Mouse (Mus musculus) left cerebral cortex, postnatal 4 days (tissue): ENCODE data around the gene Iqcn. TPM values are rescaled to one million over a fixed set of nuclear protein-coding genes. Genes with fewer than 3 reads are reported as not detected.

ENCODE experiments used
- DNase-seq: peaks from one replicate; pipeline ENCODE4 v3.0.0-alpha.2; 2022
- intact Hi-C: fragments of 180-260 bp; cut with DNase I; formaldehyde crosslinking; loops from one replicate; pipeline ENCODE4 v1.15.1; 2025
- total RNA-seq, 2 experiments: library from RNA; stranded (reverse); gene quantifications; 2 replicates each; pipeline ENCODE4 v1.2.3; 2021

Gene Iqcn
- under 1 TPM; 0.40 to 0.50 TPM for total RNA-seq

DNA sequence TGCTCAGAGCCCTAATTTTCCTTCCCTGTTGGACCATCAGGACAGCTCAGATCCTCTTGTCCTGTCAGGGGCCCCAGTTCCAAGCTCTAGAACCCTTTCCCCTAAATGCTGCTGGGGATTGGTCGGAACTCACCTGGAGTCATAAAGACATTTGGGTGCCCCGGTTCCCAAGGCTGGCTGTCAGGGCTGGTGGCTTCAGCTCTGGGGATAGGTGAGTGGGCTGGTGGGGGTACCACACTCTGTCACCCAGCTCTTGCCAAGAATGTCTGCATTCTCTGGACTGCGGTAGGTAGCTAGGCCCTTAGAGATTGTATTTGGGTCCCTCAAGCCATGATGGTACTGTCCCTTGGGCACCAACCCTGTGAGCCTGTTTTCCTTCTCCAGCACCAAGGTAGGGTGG is at the start of gene Iqcn:
Iqcn (plus strand) TSS at position 171 of the 400 bp plus-strand sequence.
- intact Hi-C loops: no loop called here
- DNase-seq: no peak

DNA sequence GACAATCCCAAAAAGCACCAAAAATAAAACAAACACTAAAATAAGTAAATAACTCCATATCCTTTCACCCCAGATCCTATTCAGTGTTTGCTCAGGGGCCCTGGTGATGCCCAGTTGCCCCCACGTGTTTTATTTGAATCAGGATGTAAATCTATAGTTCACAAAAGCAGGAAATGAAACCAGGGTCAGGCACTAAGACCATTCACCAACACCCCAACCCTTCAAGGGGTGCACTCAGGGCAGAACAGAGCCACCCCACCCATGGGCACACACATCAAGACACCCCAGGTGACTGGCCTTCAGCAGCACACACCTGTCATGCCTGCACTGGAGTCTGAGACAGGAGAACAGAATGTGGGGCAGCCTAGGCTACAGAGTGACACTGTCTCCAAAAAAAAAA is 49.1 kb upstream of the Iqcn start:
- intact Hi-C loops: no loop called here

DNA sequence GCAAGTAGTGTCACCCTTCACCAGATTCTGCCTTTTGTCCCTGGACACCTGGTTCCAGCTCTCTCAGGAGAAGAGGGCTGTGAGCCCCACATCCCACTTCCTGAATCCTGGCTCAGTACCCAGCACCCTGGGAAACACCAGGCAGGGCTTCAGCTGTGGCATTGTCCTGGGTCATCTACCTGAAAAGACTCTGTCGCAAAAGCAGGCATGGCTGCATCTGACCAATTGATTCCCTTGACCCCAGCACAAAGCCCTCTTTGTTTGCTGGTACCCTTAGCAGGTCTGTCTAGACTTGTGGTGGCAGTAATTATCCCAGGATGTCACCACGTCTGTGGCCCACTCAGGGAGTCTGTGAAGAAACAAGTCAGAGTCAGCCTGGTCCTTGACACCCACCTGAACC is 47.8 kb upstream of the Iqcn start:
- no peak for DNase-seq
- intact Hi-C loops: no loop called here

More for the DNA sequence above, 49.1 kb upstream of the Iqcn start:
- no peak for DNase-seq

DNA sequence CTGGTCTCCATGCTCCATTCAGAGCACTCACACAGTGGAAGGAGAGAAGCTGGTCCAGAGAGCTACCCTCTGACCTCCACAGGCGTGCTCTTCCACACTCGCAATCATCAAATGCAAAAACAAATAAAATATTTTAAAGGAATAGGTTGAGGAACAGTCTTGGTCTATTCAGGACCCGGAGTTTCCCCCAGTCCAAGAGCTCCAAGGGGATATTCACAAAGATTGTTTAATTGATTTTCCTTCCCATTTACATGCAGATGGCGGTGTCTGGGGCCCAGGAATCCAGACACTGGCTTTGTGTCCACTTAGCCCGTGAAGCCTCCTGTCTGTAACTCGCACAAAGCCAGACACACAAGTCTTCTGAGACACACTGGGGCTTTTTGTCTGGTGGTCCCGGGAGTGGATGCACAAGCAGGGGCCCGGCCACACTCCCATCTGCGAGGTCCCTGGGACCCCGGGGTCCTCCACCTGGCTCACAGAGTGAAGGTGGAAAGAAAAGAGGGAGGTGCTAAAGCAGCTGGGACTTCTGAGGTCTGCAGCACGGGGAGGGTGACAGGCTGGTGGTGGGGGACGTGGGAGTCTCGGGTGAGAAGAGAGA is 47.0 kb upstream of the Iqcn start:
- peak; percentile 32 for DNase-seq
- intact Hi-C loops: no loop called here

DNA sequence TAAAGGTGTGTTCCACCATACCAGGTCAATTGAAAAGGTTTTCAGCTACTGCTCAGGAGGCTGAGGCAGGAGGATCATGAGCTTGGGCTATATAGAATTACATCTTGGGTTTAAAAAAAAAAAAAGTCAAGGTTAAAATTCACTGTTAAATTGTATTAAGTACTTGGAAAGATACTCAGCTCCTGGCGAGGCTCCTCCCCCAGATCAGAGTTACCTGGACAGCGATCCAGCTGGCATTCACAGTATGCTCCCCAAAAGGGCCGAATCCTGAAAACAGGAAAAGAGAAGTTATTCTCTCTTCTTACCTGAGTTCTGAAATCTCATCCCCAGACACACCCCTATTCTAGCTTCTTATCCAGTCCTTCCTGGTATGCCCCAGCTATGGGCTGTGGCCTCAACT is 46.0 kb upstream of the Iqcn start:
- no peak for DNase-seq
- intact Hi-C loops: no loop called here

DNA sequence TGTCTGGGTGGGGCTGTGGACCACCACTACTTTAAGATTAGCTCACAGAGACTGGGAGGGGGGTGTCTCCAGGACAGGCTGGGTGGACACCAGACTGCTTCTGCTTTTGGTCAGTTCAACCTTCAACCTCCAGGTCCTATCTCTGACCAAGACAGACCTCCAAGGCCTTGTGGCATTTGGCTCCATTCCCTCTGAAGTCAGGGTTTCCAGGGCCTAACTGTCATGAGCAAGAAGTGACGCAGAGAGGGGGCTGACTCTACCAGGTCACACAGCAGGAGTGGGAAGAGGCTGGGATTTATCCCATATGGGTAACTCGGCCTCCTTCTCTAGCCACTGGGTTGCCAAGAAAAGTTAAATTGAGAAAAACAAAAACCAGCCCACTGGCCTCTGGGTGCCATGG is 45.5 kb upstream of the Iqcn start:
- DNase-seq: no peak
- intact Hi-C loops: no loop called here

DNA sequence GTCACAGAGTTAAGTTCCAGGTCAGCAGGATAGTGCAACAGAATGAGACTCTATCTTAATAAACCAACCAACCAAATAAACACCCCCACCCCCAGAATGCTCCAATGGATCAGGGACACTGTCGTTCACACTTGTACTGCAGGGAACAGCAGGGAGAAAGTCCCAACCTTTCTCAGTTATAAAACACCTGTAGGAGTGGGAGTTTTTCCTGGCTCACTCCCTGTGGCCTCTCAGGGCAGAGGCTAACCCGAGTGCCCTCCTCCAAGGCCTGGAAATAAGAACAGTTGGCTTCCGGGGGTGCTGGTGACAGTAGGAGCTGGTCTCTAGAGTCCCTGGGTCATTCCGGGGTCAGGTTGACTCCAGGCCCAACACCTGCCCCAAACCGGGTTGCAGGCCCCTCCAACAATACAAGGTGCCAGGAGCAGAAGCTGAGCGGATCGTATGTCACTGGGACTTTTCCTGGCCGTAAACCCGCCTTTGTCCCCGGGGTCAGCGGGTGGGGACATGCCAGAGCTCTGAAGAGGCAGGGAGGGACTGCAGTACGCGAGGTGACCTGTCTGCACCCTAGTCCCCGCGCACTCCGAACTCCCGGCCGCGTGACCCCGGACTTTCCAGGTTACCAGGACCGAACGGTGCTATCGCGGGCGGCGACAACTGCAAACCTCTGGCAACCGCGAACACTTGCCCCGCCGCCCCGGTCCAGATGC is 44.2 kb upstream of the Iqcn start:
- DNase-seq: no peak
- intact Hi-C loops: no loop called here

DNA sequence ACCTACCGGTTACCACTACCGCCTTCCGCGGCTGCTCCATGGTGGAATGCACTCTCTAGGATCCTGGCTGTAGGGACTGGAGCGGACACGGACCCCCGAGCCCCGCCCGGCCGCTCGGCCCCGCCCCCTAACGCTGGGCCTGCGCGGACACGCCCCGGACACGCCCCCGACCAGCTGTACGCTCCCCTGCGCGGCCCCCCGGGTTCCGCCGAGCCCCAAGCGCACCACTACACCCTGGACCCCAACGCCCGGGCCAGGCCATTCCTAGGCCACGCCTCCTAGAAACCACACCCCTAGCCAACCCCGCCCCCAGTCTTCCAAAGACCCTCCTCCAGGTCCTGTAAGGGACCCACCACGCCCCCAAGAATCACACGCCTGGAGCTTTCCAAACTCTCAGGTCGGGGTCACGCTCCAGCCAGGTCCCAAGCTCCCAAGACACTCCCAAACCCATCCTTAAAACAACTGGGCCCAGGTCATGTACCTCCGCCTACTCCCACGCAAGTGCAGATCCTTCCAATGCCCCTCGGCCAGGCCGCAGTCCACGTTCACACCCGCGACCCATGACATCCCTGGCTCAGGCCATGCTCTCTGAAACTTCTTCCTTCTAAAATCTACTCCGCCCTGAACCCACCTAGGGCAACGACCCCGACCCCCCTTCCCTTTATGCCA is 43.5 kb upstream of the Iqcn start:
- peak; percentile 81 for DNase-seq
- intact Hi-C loops: no loop called here

DNA sequence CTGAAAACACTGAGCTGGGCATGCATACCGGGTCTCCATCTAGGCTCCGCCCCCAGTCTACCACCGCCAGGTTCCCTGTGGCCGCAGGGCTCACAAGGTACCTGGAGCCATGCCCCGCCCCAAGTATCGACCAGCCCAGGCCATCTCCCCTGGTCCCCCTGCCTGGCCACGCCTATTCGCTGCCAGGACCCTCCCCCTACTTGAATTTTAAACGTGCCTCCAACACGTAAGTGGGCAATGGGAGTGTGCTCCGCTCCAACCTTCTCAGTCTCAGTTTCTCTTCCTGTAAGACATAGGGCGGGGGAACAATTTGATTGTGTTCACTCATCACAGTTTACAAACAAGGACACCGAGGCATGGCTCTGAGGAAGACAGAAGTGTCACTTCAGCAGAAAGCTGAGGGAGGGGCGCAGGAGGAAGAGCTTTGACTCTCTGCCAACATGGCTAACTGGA is 43.0 kb upstream of the Iqcn start, which contains the start of gene Pgpep1:
Pgpep1 (minus strand) TSS at position 116 of the 453 bp plus-strand sequence.
- intact Hi-C loops: no loop called here
- no peak for DNase-seq

DNA sequence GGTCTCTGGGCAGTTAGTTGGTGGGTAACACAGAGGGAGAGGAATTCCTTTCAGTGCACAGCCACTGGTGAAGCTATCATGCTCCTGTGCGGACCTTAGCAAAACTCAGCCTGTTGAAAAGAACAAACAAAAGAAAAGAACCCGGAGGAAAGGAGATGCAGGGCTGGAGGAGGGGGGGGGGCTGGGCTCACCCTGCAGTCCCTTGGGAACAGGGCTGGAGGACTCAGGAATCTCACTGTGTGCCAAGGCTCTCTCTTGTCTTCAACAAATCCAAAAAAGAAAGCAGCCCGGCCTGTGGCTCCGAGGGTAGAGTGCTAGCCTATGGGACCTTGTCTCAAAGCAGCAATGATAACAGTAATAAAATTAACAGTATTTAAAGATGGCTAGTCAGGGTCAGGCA is 39.6 kb upstream of the Iqcn start:
- DNase-seq: no peak
- intact Hi-C loops: no loop called here

DNA sequence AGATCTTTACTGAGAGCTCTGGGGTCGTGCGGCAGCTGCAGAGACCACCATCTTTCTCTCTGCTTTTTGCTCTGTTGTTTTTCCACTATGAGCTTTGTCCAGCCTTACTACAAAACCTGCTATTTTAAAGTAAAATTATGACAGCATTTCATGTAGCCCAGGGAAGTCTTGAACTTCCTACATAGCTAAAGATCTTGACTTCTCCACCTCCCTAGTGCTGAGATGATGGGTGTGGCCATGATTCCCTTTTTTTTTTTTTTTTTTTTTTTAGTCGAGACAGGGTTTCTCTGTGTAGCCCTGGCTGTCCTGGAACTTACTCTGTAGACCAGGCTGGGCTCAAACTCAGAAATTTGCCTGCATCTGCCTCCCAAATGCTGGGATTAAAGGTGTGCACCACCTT is 38.6 kb upstream of the Iqcn start:
- intact Hi-C loops: no loop called here
- DNase-seq: no peak

DNA sequence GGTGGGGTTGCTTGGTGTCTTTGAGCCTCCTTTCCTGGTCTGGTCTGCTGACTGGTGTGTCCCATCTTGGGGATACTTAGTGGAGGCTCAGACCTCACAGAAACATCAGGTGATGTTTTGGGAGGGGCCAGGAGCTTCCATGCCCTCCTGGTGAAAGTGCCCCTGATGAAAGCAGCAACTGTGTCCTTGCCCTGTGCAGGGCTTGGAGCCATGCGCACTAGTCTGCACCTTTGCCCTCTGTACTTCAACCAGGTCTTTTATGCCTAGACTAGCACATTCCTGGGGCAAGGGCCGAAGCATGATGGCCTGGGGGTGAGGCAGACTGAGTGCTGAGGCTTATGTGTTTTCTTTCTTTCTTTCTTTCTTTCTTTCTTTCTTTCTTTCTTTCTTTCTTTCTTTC is 37.7 kb upstream of the Iqcn start:
- intact Hi-C loops: no loop called here

DNA sequence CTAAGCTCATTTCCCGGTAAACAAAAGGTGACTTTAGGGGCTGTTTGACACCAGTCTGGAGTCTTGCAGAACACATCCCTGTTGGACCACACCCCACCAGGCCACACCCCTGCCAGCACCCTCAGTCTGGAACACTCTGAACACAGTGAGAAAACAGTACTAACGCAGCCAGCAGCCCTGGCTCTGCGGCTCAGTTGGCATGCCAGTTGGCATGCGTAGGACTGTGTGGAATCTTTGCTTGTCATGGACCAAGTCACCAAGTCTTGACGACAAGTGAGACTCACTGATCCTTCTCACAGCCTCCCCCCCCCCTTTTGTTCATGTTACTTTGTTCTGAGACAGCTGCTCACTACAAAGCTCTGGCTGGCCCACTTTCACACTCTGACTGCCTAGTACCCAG is 36.2 kb upstream of the Iqcn start:
- DNase-seq: no peak
- intact Hi-C loops: no loop called here

More for the DNA sequence above, 37.7 kb upstream of the Iqcn start:
- no peak for DNase-seq

DNA sequence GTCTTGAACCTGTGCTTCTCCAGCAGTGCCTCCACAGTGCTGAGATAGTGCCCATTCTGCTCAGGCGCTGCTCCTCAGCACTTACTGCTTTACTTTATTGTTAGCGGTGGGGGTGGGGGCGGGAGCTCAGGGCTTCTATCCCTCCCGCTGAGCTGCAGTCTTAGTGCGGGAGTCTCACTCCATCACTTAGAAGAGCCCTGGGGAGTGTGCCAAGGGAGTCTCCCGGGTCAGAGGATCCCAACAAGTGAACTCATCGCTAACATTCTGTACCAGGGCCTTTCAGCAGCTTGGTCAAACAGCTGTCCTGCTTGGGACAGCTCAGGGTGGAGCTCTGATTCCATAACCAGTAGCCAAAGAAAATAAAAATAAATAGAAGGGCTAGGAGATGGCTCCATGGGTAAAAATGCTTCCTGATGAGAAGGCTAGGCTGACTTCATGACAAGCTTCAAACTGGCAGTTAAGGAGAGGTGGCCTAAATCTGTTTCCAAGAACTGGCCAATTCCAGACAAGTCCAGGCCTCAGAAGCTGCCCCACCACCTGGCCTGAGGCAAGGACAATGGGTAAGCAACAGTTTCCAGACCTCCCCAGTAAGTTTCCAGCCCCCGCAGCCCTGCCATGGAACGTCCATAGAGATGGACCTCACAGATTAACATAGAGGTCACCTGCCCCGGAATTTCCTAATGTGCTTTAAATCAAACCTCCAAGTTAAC is 31.5 kb upstream of the Iqcn start:
- no peak for DNase-seq
- intact Hi-C loops: no loop called here

DNA sequence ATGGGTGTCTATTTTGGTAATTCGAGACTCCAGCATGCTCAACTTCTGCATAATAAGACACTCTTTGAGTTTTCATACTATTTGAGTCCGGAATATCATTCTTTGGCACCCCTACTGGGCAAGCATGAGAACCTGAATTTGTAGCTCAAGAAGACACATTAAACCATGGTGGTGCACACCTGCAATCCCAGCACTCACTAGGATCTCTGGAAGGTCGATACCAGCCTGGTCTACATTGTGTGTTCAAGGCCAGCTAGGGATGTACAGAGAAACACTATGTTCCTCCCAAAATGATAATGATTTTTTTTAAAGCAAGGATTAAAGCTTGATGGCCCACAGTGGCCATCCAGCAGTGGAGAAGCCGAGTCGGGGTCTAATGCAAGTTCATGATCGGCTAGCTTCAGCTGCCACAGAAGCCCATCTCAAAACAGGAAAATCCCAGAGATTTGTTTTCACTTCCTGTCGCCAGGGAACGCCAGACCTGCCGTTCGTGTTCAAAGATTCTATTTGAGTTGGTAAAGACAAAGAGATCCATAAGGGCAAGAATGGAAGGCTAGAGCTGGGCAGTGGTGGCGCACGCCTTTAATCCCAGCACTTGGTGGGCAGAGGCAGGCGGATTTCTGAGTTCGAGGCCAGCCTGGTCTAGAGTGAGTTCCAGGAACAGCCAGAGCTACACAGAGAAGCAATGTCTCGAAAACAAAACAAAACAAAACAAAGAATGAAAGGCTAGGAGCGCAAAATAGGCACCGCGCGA is 30.8 kb upstream of the Iqcn start:
- intact Hi-C loops: no loop called here
- no peak for DNase-seq

DNA sequence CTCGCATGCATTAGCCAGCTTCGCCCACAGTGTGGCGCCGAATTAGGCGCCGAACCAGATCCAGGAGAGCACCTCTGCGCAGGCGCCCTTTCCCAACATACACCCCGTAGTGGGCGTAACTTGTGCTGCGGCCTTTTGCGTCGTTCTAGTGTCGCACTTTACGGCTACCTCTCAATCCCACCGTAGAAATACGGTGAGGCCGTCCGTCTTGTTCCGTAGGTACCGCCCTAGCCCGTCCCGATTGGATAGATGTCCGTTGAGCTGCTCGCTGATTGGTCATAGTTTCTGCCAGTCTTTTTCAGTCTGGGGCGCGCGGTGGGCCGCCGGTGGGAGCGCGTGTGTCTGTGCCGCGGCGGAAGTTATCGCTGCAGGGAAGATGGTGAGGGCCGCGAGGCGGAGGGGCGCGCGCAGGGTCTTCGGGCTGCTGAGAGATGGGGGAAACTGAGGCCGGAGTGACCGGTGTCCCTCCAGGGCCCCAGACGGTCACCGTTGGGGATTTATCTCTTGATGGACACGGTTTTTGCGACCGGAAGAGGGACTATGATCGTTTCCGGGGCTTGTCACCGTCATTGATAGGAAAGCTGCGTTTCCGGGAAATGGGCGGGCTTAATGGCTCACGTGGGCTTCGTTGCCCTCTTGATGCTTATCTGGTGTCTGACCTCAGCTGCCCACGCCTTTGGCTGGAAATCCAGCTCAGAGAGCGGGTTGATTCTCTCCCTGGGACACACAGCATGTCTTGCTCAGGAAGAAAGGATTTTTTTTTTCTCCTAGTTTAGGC is 30.0 kb upstream of the Iqcn start, which contains the start of gene Lsm4:
Lsm4 (plus strand) TSS at position 170 of the 778 bp plus-strand sequence.
- intact Hi-C loops: no loop called here
- DNase-seq: peak; percentile 97

DNA sequence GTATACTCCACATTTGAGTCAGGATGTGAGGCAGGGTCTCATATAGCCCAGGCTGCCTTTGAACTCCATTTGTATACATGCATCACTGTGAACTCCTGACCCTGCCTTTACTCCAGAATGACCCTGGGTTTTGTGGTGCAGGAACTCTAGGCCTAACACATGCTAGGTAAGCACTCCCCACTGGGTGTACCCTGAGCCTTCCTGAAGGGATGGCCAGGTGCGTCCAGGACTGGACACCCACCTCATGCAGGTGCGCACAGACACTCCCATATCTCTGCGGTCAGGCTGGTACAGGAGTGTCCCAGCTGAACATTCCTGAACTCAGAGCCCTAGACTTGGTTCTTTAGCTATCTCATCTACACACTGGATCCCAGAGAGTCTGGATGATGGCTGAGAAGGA is 29.1 kb upstream of the Iqcn start:
- intact Hi-C loops: no loop called here
- DNase-seq: no peak

DNA sequence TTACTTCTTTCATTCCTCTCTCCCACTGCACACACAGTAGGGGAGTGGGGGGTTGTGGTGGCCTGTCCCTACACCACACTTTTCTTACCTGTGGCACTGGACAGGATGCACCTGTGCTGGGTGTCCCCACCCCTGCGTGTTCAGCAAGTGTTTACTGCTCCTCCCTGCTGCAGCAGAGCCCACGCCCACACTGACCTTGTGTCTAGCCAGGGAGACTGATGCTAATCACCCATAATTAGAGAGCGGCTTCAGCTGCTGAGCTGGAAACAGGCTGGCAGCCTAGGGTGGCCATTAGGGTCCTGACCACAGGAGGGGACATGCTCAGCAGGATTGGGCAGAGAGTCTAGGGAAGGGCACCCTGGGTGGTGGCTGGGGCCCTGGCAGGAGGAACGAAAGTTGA is 28.5 kb upstream of the Iqcn start:
- intact Hi-C loops: no loop called here
- no peak for DNase-seq

DNA sequence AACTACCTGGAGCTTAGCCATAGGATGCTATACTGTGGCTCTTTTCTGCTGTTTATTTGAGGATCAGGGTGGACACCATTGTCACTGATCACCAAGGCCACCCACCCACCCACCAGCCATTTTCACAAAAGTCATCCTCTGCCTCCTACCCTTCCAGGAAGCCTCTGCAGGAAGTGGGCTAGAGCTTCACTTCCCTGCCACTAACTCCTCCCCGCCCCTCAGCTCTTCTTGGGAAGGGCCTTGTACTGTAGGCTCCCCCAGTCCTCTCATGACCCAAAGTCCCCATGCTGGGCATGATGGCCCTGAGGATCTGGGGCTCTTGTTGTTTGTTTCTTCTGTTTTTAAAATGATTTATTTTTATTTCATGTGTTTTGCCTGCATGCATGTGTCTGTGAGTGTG is 27.9 kb upstream of the Iqcn start:
- intact Hi-C loops: no loop called here
- DNase-seq: no peak
